Mouse (Mus musculus) MEL (cell line): ENCODE results near the gene Aldh6a1. TPM values are rescaled to one million over a fixed set of nuclear protein-coding genes. Genes with fewer than 3 reads are reported as not detected.

ENCODE experiments used
- DNase-seq: peaks from one replicate; pipeline ENCODE4 v3.0.0; 2011; ENCODE audit warnings: low read depth, low spot score
- H3K27ac ChIP-seq: 2 replicates; pipeline ENCODE4 v1.5.1; 2012; ENCODE audit warnings: low read depth, mild to moderate bottlenecking, control low read depth, low read length, moderate library complexity; ENCODE audit not compliant: control insufficient read depth
- H3K27me3 ChIP-seq, 2 experiments: fragments of 150-350 bp in 1 of 2; sonication (generic) in 1 of 2; 2 replicates each; pipeline ENCODE4 v1.6.1; 2012; ENCODE audit warnings: low read length in 2 of 2, mild to moderate bottlenecking in 2 of 2, improper control_type of control experiment in 1 of 2, moderate library complexity in 1 of 2; ENCODE audit not compliant: insufficient read depth in 2 of 2, control insufficient read depth in 1 of 2
- H3K36me3 ChIP-seq, 2 experiments: 2 replicates each; pipeline ENCODE4 v1.6.1; 2012 to 2014; ENCODE audit warnings: low read length in 2 of 2, improper control_type of control experiment in 1 of 2, inconsistent platforms in 1 of 2, mild to moderate bottlenecking in 1 of 2; ENCODE audit not compliant: insufficient read depth in 2 of 2, control insufficient read depth in 1 of 2
- H3K4me1 ChIP-seq, 2 experiments: fragments of 150-350 bp in 1 of 2; sonication (generic) in 1 of 2; 2 replicates each; pipeline ENCODE4 v1.6.1; 2012; ENCODE audit warnings: low read length in 2 of 2, improper control_type of control experiment in 1 of 2, mild to moderate bottlenecking in 1 of 2; ENCODE audit not compliant: insufficient read depth in 2 of 2, control insufficient read depth in 1 of 2
- H3K4me3 ChIP-seq, 2 experiments: fragments of 150-350 bp in 1 of 2; sonication (generic) in 1 of 2; 2 replicates each; pipeline ENCODE4 v1.5.1; 2012; ENCODE audit warnings: low read depth in 2 of 2, low read length in 2 of 2, mild to moderate bottlenecking in 2 of 2, moderate library complexity in 2 of 2, control low read depth in 1 of 2, improper control_type of control experiment in 1 of 2; ENCODE audit not compliant: control insufficient read depth in 1 of 2, insufficient read depth in 1 of 2
- H3K79me2 ChIP-seq: 2 replicates; pipeline ENCODE4 v1.6.1; 2012; ENCODE audit warnings: mild to moderate bottlenecking, low read length, moderate library complexity; ENCODE audit not compliant: control insufficient read depth, poor library complexity, insufficient read depth
- H3K9ac ChIP-seq: 2 replicates; pipeline ENCODE4 v1.6.1; 2012; ENCODE audit warnings: low read depth, mild to moderate bottlenecking, control low read depth, low read length, moderate library complexity; ENCODE audit not compliant: control insufficient read depth, poor library complexity, severe bottlenecking
- H3K9me3 ChIP-seq: fragments of 150-350 bp; sonication (generic); replicated peaks from 2 replicates; pipeline ENCODE4 v1.6.1; 2012; ENCODE audit warnings: mild to moderate bottlenecking, low read length, improper control_type of control experiment, moderate library complexity; ENCODE audit not compliant: insufficient read depth
- BHLHE40 ChIP-seq: IDR thresholded peaks from 2 replicates; pipeline ENCODE4 v1.6.1; 2012; ENCODE audit warnings: low read depth, mild to moderate bottlenecking, inconsistent platforms, low read length, improper control_type of control experiment, borderline replicate concordance
- CHD1 ChIP-seq: IDR thresholded peaks from 2 replicates; pipeline ENCODE4 v1.6.1; 2012; ENCODE audit warnings: low read depth, mild to moderate bottlenecking, inconsistent platforms, low read length, improper control_type of control experiment
- CTCF ChIP-seq, 3 experiments: IDR thresholded peaks in 2 of 3; conservative IDR thresholded peaks in 1 of 3; 2 replicates each; pipeline ENCODE4 v1.5.1; 2011 to 2012; ENCODE audit warnings: low read length in 3 of 3, low read depth in 2 of 3, mild to moderate bottlenecking in 2 of 3, improper control_type of control experiment in 1 of 3, inconsistent platforms in 1 of 3, mixed read lengths in 1 of 3, moderate library complexity in 1 of 3; ENCODE audit not compliant: control insufficient read depth in 1 of 3, insufficient read depth in 1 of 3, poor library complexity in 1 of 3, severe bottlenecking in 1 of 3
- E2F4 ChIP-seq: IDR thresholded peaks from 2 replicates; pipeline ENCODE4 v1.6.1; 2011; ENCODE audit warnings: low read depth, low read length, improper control_type of control experiment, borderline replicate concordance
- EP300 ChIP-seq, 2 experiments: IDR thresholded peaks; 2 replicates each; pipeline ENCODE4 v1.6.1; 2011; ENCODE audit warnings: improper control_type of control experiment in 2 of 2, low read length in 2 of 2, low read depth in 1 of 2, mild to moderate bottlenecking in 1 of 2
- GATA1 ChIP-seq: IDR thresholded peaks from 2 replicates; pipeline ENCODE4 v1.6.1; 2011; ENCODE audit warnings: low read depth, low read length, improper control_type of control experiment
- HCFC1 ChIP-seq: IDR thresholded peaks from 2 replicates; pipeline ENCODE4 v1.6.1; 2012; ENCODE audit warnings: low read depth, mild to moderate bottlenecking, inconsistent platforms, low read length, improper control_type of control experiment, moderate library complexity
- JUND ChIP-seq: IDR thresholded peaks from 2 replicates; pipeline ENCODE4 v1.6.1; 2011; ENCODE audit warnings: low read depth, mild to moderate bottlenecking, improper control_type of control experiment, low read length
- MAZ ChIP-seq: IDR thresholded peaks from 2 replicates; pipeline ENCODE4 v1.6.1; 2012; ENCODE audit warnings: low read depth, mild to moderate bottlenecking, inconsistent platforms, low read length, improper control_type of control experiment
- MXI1 ChIP-seq: IDR thresholded peaks from 2 replicates; pipeline ENCODE4 v1.6.1; 2011; ENCODE audit warnings: mild to moderate bottlenecking, low read depth, low read length, improper control_type of control experiment
- MYB ChIP-seq: IDR thresholded peaks from 2 replicates; pipeline ENCODE4 v1.6.1; 2011; ENCODE audit warnings: mild to moderate bottlenecking, low read depth, low read length, improper control_type of control experiment
- MYC ChIP-seq: IDR thresholded peaks from 2 replicates; pipeline ENCODE4 v1.6.1; 2011; ENCODE audit warnings: low read depth, mild to moderate bottlenecking, low read length, improper control_type of control experiment, moderate library complexity
- NRF1 ChIP-seq: IDR thresholded peaks from 2 replicates; pipeline ENCODE4 v1.6.1; 2014; ENCODE audit warnings: low read depth, mild to moderate bottlenecking, inconsistent platforms, low read length, improper control_type of control experiment, moderate library complexity; ENCODE audit not compliant: poor library complexity, insufficient read depth, severe bottlenecking
- POLR2AphosphoS2 ChIP-seq: IDR thresholded peaks from 2 replicates; pipeline ENCODE4 v1.6.1; 2011; ENCODE audit warnings: low read length, improper control_type of control experiment
- RAD21 ChIP-seq: IDR thresholded peaks from 2 replicates; pipeline ENCODE4 v1.6.1; 2011; ENCODE audit warnings: mild to moderate bottlenecking, low read depth, low read length, improper control_type of control experiment
- RCOR1 ChIP-seq: IDR thresholded peaks from 2 replicates; pipeline ENCODE4 v1.6.1; 2012; ENCODE audit warnings: low read depth, mild to moderate bottlenecking, inconsistent platforms, low read length, improper control_type of control experiment
- SMC3 ChIP-seq: IDR thresholded peaks from 2 replicates; pipeline ENCODE4 v1.6.1; 2011; ENCODE audit warnings: low read depth, low read length, improper control_type of control experiment
- TBP ChIP-seq: IDR thresholded peaks from 2 replicates; pipeline ENCODE4 v1.8.0; 2011; ENCODE audit warnings: low read depth, low read length, improper control_type of control experiment
- USF1 ChIP-seq: IDR thresholded peaks from 2 replicates; pipeline ENCODE4 v1.6.1; 2014; ENCODE audit warnings: low read depth, mild to moderate bottlenecking, inconsistent platforms, low read length, improper control_type of control experiment, moderate library complexity
- ZKSCAN1 ChIP-seq: IDR thresholded peaks from 2 replicates; pipeline ENCODE4 v1.6.1; 2012; ENCODE audit warnings: low read depth, mild to moderate bottlenecking, inconsistent platforms, low read length, improper control_type of control experiment, moderate library complexity
- ZMIZ1 ChIP-seq: IDR thresholded peaks from 2 replicates; pipeline ENCODE4 v1.6.1; 2012; ENCODE audit warnings: low read depth, mild to moderate bottlenecking, inconsistent platforms, low read length, improper control_type of control experiment, moderate library complexity
- polyA plus RNA-seq, 2 experiments: library from polyadenylated mRNA; stranded (reverse) in 1 of 2; unstranded in 1 of 2; fragments of >175 nt in 1 of 2; fragments of >200 nt in 1 of 2; gene quantifications; 2 replicates each; pipeline versions ENCODE4 v1.2.1 to v1.2.4; 2012; ENCODE audit warnings: low replicate concordance in 2 of 2, low read depth in 1 of 2; ENCODE audit not compliant: insufficient read length in 2 of 2, insufficient read depth in 1 of 2, missing spikeins in 1 of 2
- total RNA-seq: library from RNA; depleted of rRNA; stranded (reverse); fragments of 300-350 nt; gene quantifications from 2 replicates; pipeline ENCODE4 v1.2.3, GENCODE M21; 2012

The Aldh6a1 gene
- total and polyA plus RNA-seq, 3 experiments, result 1.4 to 2.9 TPM; not detected in 1

GRCm38 (mm10) chr12:84402923-84403322, 47.9 kb downstream of the Aldh6a1 start:
- H3K9me3 ChIP-seq, result no peaks in the 10 kb centered on the region
- no peaks in the 10 kb centered on the region for H3K79me2 ChIP-seq
- no peak overlapping the region for H3K4me3 ChIP-seq
- TF ChIP-seq ZKSCAN1 (no peak), MXI1 (no peak), TBP (no peak), E2F4 (no peak), HCFC1 (no peak), MYB (no peak), CHD1 (no peak), USF1 (no peak), NRF1 (no peak), EP300 (IDR thresholded peaks at IDR 0.05; ENCODE audit: low read depth in 1 of 2, low read length in 2 of 2) (no peak), RAD21 (no peak), MAZ (no peak), POLR2AphosphoS2 (no peak), RCOR1 (no peak), MYC (no peak), ZMIZ1 (no peak), SMC3 (no peak), CTCF (IDR thresholded peaks at IDR 0.05 in 2 of 3, conservative IDR thresholded peaks at IDR 0.05 in 1 of 3; ENCODE audit: control insufficient read depth in 1 of 3, insufficient read depth in 1 of 3, low read depth in 2 of 3, low read length in 3 of 3, poor library complexity in 1 of 3, severe bottlenecking in 1 of 3) (no peak), JUND (no peak), BHLHE40 (no peak)
- TF ChIP-seq, all 39 proteins: peak for 0
- H3K27ac ChIP-seq, result no peak overlapping the region
- H3K36me3 ChIP-seq, result peaks cover 0 to 24% of the 10 kb centered on the region in 2 experiments; a peak in 3 of 4 replicates
- peaks cover 15 to 19% of the 10 kb centered on the region in 2 experiments for H3K4me1 ChIP-seq
- H3K9ac ChIP-seq, result no peak overlapping the region
- no peaks in the 10 kb centered on the region for H3K27me3 ChIP-seq
- no peak for DNase-seq

- H3K9me3 ChIP-seq, result no peaks in the 10 kb centered on the region
- no peak for TF ChIP-seq E2F4
- TF ChIP-seq EP300 (IDR thresholded peaks at IDR 0.05; ENCODE audit: low read depth in 1 of 2, low read length in 2 of 2), result peak in 1 of 2 experiments; percentile 37; a peak in 1 of 4 replicates
- TF ChIP-seq GATA1, result 0 out of 2 replicates have a peak, but pooled peaks have one; percentile 6
- TF ChIP-seq, all 39 proteins: peak for 2
Observed at GRCm38 (mm10) chr12:84400653-84401052, 50.2 kb downstream of the Aldh6a1 start.

More at GRCm38 (mm10) chr12:84400653-84401052, 50.2 kb downstream of the Aldh6a1 start:
- H3K4me3 ChIP-seq, result no peak overlapping the region
- no peaks in the 10 kb centered on the region for H3K79me2 ChIP-seq
- no peaks in the 10 kb centered on the region for H3K27me3 ChIP-seq
- peak; percentile 59 for DNase-seq
- peaks cover 0 to 26% of the 10 kb centered on the region in 2 experiments; a peak in 3 of 4 replicates for H3K36me3 ChIP-seq
- no peak overlapping the region for H3K9ac ChIP-seq
- H3K27ac ChIP-seq, result peak overlapping the region; percentile 39; the same call in 1 of the 2 replicates
- H3K4me1 ChIP-seq, result peaks cover 9 to 19% of the 10 kb centered on the region in 2 experiments
